ENCODE assay signal across 8 mouse cellular contexts in the genomic region with DNA sequence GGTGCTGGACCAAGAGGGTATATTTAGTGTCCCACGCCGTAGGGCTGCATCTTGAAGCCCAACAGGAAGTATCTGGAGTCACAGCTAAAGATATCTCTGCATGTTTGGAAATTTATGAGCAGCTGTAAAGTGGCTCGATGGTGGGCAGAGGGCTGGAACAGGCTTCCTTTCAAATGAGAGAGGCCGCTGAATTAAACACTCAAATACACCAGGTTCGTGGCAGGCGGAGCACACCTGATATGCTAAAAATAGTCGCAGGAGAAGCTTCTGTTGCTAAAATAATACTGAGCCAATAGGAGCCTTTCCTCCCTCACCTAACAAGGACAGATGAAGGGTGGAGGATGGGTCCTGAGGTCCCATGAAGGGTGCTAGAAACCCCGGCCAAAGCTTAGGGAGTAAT.
DNase-seq lines count a peak whose midpoint lies in the region; ATAC-seq lines count a peak whose summit lies in the region.

No protein-coding gene starts in this region.

- WGBS in kidney, embryonic 14.5 days = 12% methylated on average over 8 of the region's 8 CpGs
- 71% methylated on average over 8 of the region's 8 CpGs for WGBS in forebrain, embryonic 16.5 days
- WGBS in liver, embryonic 13.5 days (ENCODE audit: insufficient replicate concordance) = 8% methylated on average over 8 of the region's 8 CpGs

- H3K9me3 ChIP-seq in kidney, embryonic 14.5 days (ENCODE audit: control insufficient read depth, low read length) = no peaks in the 10 kb centered on the region
- no peaks in the 10 kb centered on the region for H3K9me3 ChIP-seq in forebrain, embryonic 16.5 days (ENCODE audit: control insufficient read depth, low read length)
- no peaks in the 10 kb centered on the region for H3K9me3 ChIP-seq in liver, embryonic 13.5 days (replicated peaks)

- no peak overlapping the region for H3K4me2 ChIP-seq in kidney, embryonic 14.5 days (replicated peaks; ENCODE audit: low read depth, low read length)
- H3K4me2 ChIP-seq in forebrain, embryonic 16.5 days (ENCODE audit: low read length) = no peak overlapping the region
- peak overlapping the region; percentile 63 for H3K4me2 ChIP-seq in liver, embryonic 13.5 days

- no peak overlapping the region for H3K4me3 ChIP-seq in kidney, embryonic 14.5 days (ENCODE audit: low read length)
- no peak overlapping the region for H3K4me3 ChIP-seq in forebrain, embryonic 16.5 days (replicated peaks; ENCODE audit: low read length)
- H3K4me3 ChIP-seq in liver, embryonic 13.5 days (replicated peaks) = peak overlapping the region; percentile 23

- ATAC-seq in kidney, embryonic 14.5 days (ENCODE audit: low FRiP score, low TSS enrichment) = peak; percentile 38; the same call in 1 of the 2 replicates
- ATAC-seq in forebrain, embryonic 16.5 days = no peak
- ATAC-seq in liver, embryonic 13.5 days (ENCODE audit: low read depth) = peak; percentile 82

- H3K36me3 ChIP-seq in kidney, embryonic 14.5 days (ENCODE audit: control insufficient read depth, insufficient read depth, low read length) = no peaks in the 10 kb centered on the region
- no peaks in the 10 kb centered on the region for H3K36me3 ChIP-seq in forebrain, embryonic 16.5 days (ENCODE audit: control insufficient read depth, insufficient read depth)
- no peaks in the 10 kb centered on the region for H3K36me3 ChIP-seq in liver, embryonic 13.5 days

- peak overlapping the region; percentile 68; the same call in 1 of the 2 replicates for H3K27ac ChIP-seq in kidney, embryonic 14.5 days (ENCODE audit: low read depth, low read length)
- peak overlapping the region; percentile 41 for H3K27ac ChIP-seq in forebrain, embryonic 16.5 days (ENCODE audit: low read length)
- peak overlapping the region; percentile 96 for H3K27ac ChIP-seq in liver, embryonic 13.5 days

- H3K9ac ChIP-seq in kidney, embryonic 14.5 days (ENCODE audit: low read depth, low read length) = no peak overlapping the region
- H3K9ac ChIP-seq in forebrain, embryonic 16.5 days (replicated peaks; ENCODE audit: low read depth, low read length) = no peak overlapping the region
- H3K9ac ChIP-seq in liver, embryonic 13.5 days = peak overlapping the region; percentile 61

- peaks cover 31% of the 10 kb centered on the region for H3K4me1 ChIP-seq in kidney, embryonic 14.5 days (ENCODE audit: control insufficient read depth, insufficient read depth, low read length)
- peaks cover 21% of the 10 kb centered on the region for H3K4me1 ChIP-seq in forebrain, embryonic 16.5 days (replicated peaks; ENCODE audit: control insufficient read depth, insufficient read depth, low read length)
- H3K4me1 ChIP-seq in liver, embryonic 13.5 days (replicated peaks) = peaks cover 91% of the 10 kb centered on the region

- DNase-seq in kidney, postnatal 10 days = no peak
- DNase-seq in c-Kit-negative CD71-positive TER-119-positive erythroid progenitor cells, embryonic 14.5 days (ENCODE audit: low read depth, low spot score) = peak; percentile 22
- DNase-seq in liver, embryonic 13.5 days = no peak
- no peak for DNase-seq in thymus, postnatal 4 days
- DNase-seq in spleen, adult 18-20 months = no peak
- DNase-seq in thymus, postnatal 25 days = no peak

- no peaks in the 10 kb centered on the region for H3K27me3 ChIP-seq in kidney, embryonic 14.5 days (ENCODE audit: control insufficient read depth, insufficient read depth, low read length)
- H3K27me3 ChIP-seq in forebrain, embryonic 16.5 days (replicated peaks; ENCODE audit: control insufficient read depth, insufficient read depth, low read length) = no peaks in the 10 kb centered on the region
- H3K27me3 ChIP-seq in liver, embryonic 13.5 days = peaks cover 2% of the 10 kb centered on the region; the same call in 1 of the 2 replicates

Comparison
In these comparisons a context has a peak if more than half of its experiments do, and no peak if none do; other contexts are left out.
1. H3K27ac ChIP-seq: peak in every context shown above with its lines; median percentile 96 in liver, embryonic 13.5 days; 68 in kidney, embryonic 14.5 days; 41 in forebrain, embryonic 16.5 days.